Mouse (Mus musculus) C2C12 (cell line): ENCODE results near the gene Tcl1b5. TPM values are rescaled to one million over a fixed set of nuclear protein-coding genes. Genes with fewer than 3 reads are reported as not detected.

ENCODE experiments used
- H3K27me3 ChIP-seq: one replicate; pipeline ENCODE4 v1.6.1; 2011; ENCODE audit not compliant: control insufficient read depth, insufficient read depth, insufficient read length
- H3K36me3 ChIP-seq: one replicate; pipeline ENCODE4 v1.6.1; 2011; ENCODE audit not compliant: control insufficient read depth, insufficient read depth
- H3K4me3 ChIP-seq: one replicate; pipeline ENCODE4 v1.5.1; 2011; ENCODE audit warnings: mild to moderate bottlenecking, control low read depth; ENCODE audit not compliant: poor library complexity, insufficient read depth, severe bottlenecking
- H3K79me2 ChIP-seq: one replicate; pipeline ENCODE4 v1.6.1; 2011; ENCODE audit not compliant: control insufficient read depth, insufficient read depth
- H3K79me3 ChIP-seq: one replicate; pipeline ENCODE4 v1.6.1; 2011; ENCODE audit warnings: low read depth, control low read depth
- H3ac ChIP-seq: one replicate; pipeline ENCODE3; 2011; ENCODE audit warnings: low read depth; ENCODE audit not compliant: control insufficient read depth, insufficient read length
- CEBPB ChIP-seq: IDR thresholded peaks from one replicate; pipeline ENCODE4 v1.6.1; 2011; ENCODE audit warnings: low read depth, mild to moderate bottlenecking, control low read depth, moderate library complexity
- CTCF ChIP-seq: IDR thresholded peaks from one replicate; pipeline ENCODE4 v1.5.1; 2011; ENCODE audit not compliant: control insufficient read depth, insufficient read depth, insufficient read length
- FOSL1 ChIP-seq: IDR thresholded peaks from one replicate; pipeline ENCODE4 v1.8.0; 2011; ENCODE audit warnings: mild to moderate bottlenecking, low read length; ENCODE audit not compliant: poor library complexity, insufficient read depth, severe bottlenecking
- MAX ChIP-seq: IDR thresholded peaks from one replicate; pipeline ENCODE4 v1.6.1; 2011; ENCODE audit warnings: mild to moderate bottlenecking, control low read depth
- MYOD1 ChIP-seq: IDR thresholded peaks from one replicate; pipeline ENCODE4 v1.6.1; 2011; ENCODE audit warnings: low read depth; ENCODE audit not compliant: control insufficient read depth, insufficient read length
- MYOG ChIP-seq: IDR thresholded peaks from one replicate; pipeline ENCODE4 v1.6.1; 2011; ENCODE audit not compliant: control insufficient read depth, insufficient read length; ENCODE audit errors: extremely low read depth
- USF1 ChIP-seq: IDR thresholded peaks from one replicate; pipeline ENCODE4 v1.6.1; 2011; ENCODE audit warnings: low read depth, mild to moderate bottlenecking, control low read depth, moderate library complexity
- polyA plus RNA-seq: library from polyadenylated mRNA; unstranded; fragments of >200 nt; fragmentation: generic; extraction: Trizol; gene quantifications from one replicate; pipeline ENCODE4 v1.2.1, GENCODE M21; 2012; ENCODE audit warnings: missing spikeins

Tcl1b5 gene
- polyA plus RNA-seq, 1 experiment, result not detected

DNA sequence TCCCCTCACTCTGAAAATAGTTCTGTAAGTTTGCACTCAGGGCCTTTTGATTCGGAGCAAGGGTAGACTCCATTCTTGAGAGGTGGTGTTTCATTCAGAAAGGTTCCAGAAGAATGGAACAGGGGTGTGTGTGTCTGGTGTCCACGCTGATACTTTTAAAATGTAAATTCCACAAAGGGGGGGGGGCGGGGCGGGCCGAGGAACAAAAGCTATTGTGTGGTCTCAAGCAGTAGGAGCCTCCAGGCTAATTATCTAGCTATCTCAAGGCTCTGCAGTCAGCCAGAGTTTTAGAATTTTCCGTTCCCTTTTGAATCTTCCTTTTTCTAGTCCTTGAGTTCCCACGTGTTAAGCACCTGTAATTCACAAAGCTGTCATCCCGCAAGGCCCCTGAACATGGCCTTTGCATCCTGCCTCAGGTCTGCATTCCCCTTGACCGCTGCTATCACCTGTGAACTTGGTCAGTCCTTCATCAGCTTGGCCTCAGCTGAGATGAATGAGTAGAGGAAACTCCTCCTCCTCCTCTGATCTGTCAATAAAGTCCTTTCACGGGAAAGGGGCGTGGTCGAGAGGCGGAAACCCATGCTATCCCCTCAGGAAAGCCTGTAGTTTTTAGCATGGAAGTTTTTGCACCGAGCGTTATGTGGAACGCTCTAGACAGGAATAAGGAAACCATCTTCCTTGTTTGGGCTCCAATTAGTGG is 48.6 kb downstream of the Tcl1b5 start:
- Histone ChIP-seq H3ac (no peak overlapping the region), H3K4me3 (no peak overlapping the region), H3K79me3 (no peaks in the 10 kb centered on the region), H3K27me3 (no peaks in the 10 kb centered on the region), H3K36me3 (no peaks in the 10 kb centered on the region), H3K79me2 (no peaks in the 10 kb centered on the region)
- TF ChIP-seq MYOD1, result no peak
- no peak for TF ChIP-seq FOSL1
- TF ChIP-seq USF1, result no peak
- TF ChIP-seq MAX, result no peak
- no peak for TF ChIP-seq MYOG
- TF ChIP-seq CEBPB, result no peak
- no peak for TF ChIP-seq CTCF

Other genes with a start within 250 kb of the Tcl1b5 start
- 24.8 TPM for gene Syne3, start 166.5 kb upstream of the Tcl1b5 start, polyA plus RNA-seq
- gene Glrx5, start 143.7 kb upstream of the Tcl1b5 start, polyA plus RNA-seq, result 92.2 TPM
- gene Tcl1b2, start 30.3 kb upstream of the Tcl1b5 start, polyA plus RNA-seq, result not detected
- not detected for gene Tcl1b1, start 16.7 kb upstream of the Tcl1b5 start, polyA plus RNA-seq
- not detected for gene Tcl1b3, start 14.7 kb downstream of the Tcl1b5 start, polyA plus RNA-seq
- not detected for gene Tcl1b4, start 25.6 kb downstream of the Tcl1b5 start, polyA plus RNA-seq
- not detected for gene Tcl1, start 46.4 kb downstream of the Tcl1b5 start, polyA plus RNA-seq
- not detected for gene Tunar, start 157.5 kb downstream of the Tcl1b5 start, polyA plus RNA-seq